Mouse (Mus musculus) urinary bladder, postnatal 25 days (tissue): ENCODE results near the gene Rasd1.

Experiments used
- DNase-seq: peaks from one replicate; pipeline ENCODE4 v3.0.0; 2022; ENCODE audit warnings: low spot score

Rasd1 gene

DNA sequence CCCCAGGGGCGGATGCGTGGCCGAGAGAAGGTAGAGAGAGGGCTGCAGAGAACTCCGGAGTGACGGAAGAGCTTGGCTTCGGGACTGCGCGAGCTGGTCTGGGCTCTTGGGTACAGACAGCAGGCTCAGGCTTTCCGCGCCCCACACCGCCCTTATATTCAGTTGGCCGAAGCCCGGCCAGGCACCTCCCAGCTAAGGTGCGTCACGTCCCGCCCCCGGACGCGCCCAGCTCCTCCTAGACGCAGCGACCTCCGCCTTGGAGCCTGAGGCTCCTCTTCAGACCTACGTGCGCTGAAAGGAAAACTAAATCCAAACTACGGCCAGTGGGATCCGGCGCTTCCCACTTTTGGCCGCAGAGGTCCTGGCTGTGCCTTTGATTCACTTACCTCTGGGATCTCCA lies at the start of gene Rasd1:
TSS of gene Rasd1 (minus strand) at position 127 of the 400 bp plus-strand sequence.
- peak; percentile 75 for DNase-seq

DNA sequence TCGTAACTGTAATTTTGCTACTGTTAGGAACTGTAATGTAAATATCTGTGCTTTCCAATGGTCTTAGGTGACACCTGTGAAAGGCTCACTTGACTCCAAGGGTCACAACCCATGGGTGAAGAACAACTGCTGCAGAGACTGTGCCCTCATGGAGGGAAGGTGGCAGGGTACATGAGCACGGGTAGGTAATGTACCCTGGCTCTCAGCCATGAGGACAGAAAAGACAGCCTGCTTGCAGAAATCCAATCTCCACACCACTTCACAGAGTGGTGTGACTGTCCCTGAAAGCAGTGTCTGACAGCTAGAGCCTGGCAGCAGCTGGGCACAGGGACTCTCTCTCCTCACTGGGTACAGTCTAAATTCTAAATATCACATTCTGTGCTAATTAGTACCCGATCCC lies 46.8 kb upstream of the Rasd1 start:
- no peak for DNase-seq

DNA sequence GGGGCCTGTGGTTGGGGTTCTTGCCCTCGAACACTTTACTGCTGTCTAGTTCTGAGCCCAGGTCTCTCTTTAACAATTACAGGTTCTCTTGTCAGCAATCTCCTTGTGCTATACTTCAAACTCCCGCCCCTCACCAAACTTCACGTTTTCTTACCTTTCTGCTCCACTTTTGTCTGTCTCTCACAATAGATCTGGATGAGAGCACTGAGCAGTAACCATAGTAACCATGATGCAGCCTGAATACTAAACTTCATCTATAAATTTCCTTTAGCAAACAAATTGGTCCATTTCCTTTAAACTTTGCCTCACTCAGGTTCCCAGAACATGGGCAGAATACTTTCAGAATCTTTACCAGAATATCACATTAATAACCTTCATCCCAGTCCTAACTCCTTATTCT lies 44.7 kb upstream of the Rasd1 start:
- DNase-seq = no peak

DNA sequence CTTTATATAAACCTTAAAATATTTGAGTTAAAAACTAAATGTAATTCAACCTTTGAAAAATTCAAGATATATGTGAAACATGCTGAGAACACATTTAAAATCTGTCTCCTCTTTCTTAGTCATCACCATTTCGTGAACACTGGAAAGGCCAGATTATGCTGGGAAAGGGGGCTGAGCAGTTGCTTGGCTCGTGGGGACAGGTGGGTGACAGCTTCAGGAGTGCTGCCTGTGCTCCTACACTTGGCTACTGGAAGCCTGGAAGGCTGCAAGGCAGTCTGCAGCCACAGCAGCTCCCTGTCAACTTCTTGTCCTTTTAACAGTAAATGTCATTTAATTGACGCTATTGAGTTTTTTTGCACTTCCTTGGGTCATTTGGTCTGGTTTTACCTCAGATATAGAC lies 41.1 kb upstream of the Rasd1 start:
- no peak for DNase-seq

DNA sequence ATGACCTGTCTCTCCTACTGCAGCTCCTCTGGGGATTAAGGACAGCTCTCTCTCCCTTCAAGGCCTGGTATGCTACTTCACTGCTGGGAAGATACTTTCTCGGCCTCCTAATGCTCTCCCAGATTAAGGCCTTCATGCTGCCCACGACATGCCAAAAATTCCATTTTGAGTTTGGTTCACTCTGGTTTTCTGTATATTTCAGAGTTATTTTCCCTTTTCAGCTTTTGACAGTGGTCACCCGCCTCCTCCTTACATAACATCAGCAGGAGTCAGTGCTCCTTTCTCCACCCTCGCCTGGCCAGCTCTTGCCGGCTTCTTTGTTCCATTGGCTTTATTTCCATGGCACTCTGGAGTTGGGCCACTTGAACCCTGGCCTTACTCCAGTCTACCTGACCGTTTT lies 40.0 kb upstream of the Rasd1 start:
- no peak for DNase-seq

DNA sequence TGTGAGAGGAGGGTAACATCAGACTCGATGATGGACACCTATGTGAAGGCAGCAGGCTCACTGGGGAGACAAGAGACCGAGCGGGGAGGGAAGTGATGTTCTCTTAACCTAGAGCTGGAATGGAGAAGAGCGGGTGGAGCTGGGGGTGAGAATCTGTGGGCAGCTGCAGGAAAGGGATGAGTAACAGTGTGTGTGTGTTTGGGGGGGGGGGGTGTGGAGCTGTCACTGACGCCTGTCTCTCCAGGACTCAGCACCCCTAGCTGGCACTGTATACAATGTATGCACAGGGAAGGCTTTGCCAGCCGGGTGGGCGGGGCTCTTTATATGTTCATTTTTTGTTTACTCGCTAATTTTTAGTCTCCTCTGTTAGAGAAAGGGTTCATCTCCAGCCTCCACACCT lies 39.1 kb upstream of the Rasd1 start:
- DNase-seq = no peak

DNA sequence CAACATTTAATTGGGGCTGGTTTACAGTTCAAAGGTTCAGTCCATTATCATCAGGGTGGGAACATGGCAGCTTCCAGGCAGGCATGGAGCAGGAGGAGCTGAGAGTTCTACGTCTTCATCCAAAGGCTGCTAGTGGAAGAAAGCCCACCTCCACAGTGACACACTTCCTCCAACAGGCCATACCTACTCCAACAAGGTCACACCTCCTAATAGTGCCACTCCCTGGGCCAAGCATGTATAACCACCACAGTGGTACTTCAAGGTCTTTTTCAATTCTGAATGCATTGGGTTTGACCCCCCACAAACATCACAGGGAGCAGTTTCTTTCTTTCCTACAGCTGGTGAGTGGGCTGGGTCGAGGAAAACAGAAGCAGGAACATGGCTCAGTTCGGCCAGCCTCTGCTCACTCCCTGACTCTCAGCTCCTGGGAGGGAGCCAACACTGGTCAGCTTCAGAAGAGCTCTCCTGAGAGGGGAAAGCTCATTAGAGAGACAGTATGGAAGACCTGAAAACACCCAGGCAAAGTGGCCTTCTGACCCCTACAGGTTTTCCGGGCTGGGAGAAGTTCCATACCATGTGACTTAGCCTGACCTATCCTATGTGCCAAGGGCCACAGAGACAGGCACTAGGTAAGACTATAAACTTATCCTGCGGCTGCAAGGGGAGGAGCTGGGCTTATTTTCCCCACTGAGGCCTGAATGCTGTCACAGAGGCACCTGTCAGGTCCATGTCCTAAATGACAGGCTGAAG lies 36.7 kb upstream of the Rasd1 start:
- no peak for DNase-seq

DNA sequence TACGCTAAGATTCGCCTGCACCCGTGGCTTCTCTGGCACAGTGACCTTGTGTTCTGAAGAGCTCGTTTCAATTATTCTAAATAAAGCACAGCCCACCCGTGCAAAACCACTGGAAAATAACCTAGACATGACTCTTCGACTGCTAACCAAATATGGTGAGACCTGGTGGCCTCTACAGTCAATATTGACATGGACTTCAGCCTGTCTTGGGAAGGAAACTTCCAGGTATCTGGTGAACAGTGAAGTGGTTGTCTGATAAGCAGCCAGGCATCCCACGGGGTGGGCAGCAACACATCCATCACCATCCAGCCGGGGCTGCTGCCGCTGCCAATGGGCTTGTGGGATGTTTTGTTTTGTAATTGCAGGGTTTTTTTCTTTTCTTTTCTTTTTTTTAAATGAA lies 29.6 kb upstream of the Rasd1 start:
- DNase-seq = no peak

DNA sequence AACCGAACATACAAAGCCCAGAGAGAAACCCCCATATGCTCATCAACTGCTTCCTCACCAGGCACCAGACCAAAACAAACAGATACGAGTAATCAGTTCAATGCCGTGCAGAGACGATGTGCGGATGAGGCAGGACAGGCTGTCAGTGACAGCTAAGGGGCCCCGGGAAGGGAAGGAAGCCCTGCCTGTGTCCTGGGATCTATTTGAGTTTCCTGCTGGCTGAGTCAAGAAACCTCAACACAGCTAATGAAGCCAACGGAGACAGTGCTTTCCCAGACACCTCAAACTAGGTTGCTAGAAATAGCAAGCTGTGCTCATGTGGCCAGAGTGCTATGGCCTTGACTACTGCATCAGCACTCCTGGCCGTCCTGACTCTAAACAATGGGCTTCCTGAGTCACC lies 26.6 kb upstream of the Rasd1 start:
- DNase-seq = no peak

DNA sequence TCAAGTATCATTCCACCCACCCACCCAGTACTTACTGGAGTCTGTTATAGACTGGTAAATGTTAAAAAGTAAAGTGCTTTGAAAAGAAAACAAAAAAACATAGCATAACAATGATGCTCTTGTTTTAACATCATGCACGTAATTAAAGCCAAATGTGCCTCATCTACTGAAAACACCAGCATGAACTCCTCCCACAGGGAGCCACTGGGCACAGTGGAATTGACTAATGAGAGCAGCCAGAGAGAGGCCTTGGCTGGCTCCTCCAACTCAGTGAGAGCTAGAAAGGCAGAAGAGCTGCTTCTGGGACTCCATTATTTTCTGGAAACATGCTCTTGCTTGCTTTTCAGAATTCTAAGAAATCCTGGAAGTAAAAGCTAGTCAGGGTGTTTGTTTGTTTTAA lies 24.7 kb upstream of the Rasd1 start:
- no peak for DNase-seq

DNA sequence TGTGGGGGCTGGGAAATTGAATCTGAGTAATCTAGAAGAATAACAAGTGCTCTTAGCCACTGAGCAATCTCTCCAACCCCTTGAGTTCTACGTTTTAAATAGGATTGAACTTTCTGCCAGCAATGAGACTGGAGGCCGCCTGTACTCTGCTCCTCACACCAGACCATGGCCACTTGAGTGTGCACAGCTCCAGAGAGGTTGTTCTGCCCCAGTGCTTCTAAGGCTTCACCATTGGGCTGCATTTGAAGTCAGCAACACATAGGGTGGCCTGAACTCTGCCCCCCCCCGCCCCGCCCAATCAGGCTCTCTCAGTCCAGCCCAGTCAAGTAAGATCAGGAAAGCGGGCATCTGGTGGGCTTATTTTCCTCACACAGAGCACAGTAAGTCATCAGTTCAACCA lies 13.1 kb upstream of the Rasd1 start:
- no peak for DNase-seq

DNA sequence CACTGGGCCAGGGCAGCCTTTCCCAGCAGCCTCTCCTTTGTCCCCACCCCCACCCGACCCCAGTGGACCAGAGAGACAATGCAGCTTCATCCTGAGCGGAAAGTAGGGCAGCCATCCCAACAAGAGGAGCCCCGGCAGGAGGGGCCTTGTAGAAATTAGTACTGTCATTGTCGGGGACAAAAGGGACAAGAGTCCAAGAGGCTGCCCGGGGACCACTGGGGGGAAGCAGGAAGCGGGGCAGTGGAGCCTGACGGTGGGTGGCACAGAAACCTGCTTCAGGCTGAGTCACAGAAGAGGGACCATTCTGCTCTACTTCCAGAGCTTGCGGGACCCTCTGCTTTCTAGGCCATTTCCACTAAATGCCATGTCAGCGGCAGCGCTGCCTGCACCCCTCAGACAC lies 10.5 kb upstream of the Rasd1 start:
- DNase-seq = no peak

DNA sequence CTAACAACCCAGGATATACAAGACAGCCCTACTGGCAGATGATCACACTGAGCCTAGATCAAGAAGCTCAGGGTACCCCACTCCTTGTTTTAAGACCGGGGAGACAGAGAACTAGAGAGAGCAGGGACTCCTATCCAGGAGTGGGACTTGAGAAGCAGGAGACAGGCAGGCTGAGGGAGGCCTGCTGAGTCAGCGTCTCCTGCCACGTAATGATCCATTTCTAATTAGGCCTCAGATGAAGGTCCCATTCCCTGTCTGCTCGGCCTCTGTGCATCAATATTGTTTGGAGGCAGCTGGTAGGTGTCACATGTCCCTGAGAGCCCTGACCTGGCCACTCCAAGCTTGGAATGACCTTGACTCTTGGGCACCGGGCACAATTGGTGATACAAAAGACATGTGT lies 8.6 kb upstream of the Rasd1 start:
- DNase-seq = no peak

DNA sequence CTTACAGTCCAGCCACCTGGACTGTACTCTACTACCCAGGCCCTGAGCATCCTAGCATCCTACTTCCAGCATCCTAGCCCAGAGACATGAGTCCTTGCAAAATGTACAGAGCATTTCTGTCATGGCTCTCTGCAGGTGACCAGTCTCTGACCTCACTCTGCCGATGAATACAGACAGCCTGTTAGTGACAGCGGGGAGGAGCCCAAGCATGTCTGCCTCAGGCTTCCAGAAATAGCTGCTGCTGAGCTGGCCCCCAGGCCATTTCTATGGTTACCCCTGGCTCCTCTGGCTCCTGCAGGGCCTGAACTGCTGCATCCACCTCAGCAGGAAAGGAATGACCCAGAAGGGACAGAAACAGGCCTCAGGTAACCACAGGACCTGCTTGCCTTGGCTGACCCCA lies 6.9 kb upstream of the Rasd1 start:
- DNase-seq = no peak

DNA sequence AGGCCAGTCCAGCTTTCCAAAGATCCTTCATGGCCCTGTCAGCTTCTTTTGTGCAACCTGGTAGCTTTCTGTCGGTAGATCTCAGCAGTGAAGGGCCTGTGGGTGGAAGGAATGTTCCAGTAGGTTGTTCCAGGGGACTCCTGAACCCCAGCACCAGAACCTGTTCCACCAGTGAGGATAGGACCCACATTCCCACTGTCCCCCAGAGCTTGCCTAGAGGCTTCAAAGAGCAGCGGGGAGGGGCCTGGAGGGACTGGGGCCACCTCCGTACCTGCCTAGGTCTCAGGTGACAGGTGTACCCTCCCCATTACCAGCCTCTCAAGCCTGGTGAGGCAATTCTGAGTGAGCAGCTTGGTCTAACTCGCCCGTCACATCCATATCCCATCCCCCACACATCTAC lies 6.0 kb upstream of the Rasd1 start:
- no peak for DNase-seq

DNA sequence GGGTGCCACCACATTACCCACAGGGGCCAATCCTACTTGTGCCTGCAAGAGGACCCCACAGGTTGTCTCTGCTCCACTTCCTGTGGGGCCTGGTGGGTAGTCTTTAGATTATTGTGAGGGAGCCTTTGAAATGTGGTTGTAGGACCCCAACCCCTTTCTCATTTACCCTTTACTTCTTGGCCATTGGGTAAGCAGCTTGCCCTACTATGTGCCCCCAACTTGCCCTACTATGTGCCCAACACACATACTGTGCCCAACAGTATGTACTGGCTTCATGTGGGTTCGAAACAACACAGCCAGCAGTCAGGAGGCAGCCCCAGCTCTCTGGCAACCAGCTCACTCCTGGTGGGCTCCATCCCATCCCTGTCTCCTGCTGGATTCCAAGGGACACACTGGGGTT lies 3.0 kb upstream of the Rasd1 start:
- DNase-seq = no peak

DNA sequence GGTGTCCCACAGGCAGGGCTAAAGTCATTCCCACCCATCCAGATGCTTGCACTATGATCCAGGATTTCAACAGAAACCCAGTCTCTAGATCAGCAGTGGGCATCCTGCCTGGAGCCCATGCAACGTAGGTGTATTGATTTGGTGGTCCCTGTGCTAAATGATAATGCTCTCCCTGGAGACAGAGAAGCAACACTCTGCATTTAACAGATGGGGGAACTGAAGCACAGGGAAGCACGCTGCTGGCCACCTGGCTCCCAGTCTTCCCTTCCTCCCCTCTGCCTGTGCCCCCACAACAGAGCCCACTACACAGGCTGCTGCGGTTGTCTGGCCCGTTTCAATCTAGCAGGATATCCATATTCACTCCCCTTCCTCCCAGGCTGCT lies 1.3 kb upstream of the Rasd1 start:
- DNase-seq = no peak

DNA sequence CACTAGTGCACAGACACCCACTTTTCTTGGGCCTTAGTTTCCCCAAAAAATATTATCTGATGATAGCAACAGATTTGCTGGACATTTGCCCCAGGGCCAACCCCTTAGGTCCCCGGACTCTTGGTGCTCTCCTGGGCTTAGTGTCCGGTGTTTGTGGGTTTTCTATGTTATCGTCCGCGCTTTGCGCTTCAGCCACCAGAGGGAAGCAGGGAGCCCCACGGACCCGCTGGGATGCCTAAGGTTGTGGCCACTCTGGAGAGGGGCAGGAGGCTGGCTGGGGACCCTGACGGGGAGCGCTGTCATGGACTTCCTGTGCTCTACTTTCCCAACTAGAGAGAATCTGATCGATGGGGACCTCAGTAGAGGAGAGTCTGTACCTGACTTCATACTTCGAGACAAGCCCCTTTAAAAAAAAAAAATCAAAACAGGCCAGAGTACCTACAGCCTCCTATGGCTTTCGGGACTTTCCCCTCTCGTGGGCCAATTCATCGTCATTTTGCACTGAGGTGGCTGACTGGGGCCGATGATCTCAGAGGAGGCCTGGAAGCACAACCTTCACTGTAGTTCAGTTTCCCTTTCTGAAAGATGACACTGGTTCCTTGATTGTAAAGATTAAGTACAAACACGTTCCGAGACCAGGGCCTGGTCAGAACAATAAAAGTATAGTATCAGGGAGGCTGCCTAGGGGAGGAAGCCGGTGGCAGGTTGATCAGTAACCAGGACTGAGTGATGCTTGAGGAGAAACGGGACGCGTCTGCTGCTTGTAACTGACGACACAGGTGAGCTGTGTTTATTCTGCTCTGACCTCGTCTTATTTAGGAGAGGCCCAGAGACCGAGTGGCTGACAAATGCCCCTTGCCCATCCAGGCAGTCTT lies 720 bp upstream of the Rasd1 start:
- DNase-seq = peak; percentile 77

DNA sequence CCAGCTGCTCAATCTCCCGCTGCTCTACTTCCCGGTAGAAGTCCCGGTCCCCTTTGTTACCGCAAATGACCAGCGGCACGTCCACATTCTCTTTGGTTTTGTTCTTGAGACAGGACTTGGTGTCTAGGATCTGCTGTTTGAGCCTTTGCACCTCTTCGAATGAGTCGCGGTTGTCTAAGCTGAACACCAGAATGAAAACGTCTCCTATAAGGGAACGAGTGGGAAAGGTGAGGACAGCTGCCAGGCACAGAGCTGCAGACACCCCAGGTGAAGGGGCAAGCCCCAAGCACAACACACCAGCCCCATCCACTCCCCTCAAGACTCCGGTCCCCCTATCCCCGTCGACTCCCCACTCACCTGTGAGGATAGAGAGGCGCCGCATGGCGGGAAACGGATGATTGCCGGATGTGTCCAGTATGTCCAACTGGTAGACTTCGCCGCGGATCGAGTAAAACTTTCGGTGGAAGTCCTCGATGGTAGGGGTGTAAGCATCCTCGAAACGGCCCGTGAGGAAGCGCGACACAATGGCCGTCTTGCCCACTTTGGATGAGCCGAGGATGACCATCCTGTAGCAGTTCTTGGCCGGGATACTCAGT lies 483 bp downstream of the Rasd1 start:
- no peak for DNase-seq

DNA sequence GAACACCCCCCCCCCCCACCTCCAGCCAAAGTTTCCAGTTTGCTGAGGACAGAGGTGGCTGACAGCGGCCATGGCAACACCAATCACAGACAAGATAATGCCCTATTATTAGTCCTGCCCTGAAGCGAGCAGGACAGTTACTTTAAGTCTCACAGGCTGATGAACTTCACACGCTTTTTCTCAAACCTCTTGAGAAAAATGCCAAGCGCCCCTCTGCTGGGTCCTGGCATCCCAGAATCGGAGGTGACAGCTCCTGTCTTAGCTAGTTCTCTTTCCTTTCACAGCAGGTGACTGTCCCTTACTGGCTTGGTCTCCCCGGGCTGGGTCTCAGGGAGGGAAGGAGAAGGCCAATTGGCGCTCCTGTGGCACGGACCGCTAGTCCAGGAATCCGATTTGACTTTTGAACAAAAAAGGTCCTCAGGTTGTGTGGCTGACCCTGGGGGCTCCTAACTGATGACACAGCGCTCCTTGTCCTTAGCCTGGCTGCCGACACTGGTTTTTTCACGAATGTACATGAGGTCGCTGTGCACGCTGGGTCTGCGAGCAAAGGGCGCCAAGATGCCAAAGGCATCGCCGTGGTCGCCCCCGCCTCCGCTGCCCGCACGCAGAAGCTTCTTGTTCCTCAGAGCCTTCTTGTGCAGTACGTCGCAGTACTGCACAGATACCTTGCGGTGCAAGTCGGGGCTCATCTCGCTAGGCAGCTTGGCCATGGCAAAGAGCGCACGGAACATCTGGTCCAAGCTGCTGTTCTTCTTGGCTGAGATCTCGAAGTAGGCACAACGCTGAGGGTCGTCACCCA lies 1.2 kb downstream of the Rasd1 start:
- no peak for DNase-seq

DNA sequence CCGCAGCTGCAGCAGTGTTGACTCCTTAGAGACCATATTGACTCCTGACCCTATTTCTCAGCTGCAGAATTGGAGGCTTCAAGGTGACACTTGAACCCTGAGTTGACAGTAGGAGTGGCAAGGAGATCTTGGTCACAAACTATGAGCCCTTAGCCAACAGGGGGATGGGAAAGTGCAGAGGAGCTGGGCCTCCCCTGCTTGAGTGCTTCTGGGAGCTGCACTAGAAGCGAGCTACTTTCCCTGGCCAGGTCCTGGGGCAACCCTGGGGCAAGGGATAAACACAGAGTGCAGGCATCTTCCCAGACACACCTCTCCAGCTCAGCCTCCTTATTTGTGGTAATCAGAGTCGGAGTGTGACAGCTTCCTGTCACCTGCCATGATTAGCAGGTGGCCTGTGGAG lies 2.2 kb downstream of the Rasd1 start:
- DNase-seq = no peak

DNA sequence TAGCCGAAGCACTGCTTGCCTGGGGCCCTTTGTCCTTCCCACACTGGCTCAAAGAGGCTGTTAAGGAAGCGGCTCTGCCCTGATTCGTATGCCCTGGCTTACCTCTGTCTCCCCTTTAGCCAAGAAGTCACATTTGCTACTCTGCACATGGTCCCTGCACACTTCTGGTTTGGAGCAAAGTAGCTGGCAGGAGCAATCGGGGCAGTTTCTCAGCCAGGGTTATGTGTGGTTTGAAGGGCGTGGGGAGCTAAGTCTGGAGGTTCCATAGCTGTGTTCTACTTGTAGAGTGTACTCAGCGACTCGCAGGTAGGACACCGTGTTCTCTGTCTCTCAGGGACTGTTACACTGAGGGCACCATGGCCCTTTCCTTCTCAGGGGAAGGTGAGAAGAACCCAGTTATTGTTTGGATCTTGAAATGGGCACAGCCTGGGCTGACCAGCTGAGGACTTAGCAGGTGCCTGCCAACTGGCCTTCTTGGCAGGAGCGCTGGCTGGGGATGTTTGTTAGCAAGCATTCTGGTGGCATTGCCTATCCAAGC lies 3.3 kb downstream of the Rasd1 start:
- DNase-seq = no peak
